Mouse (Mus musculus) CD4-positive, CD25-positive, alpha-beta regulatory T cell (primary cell): ENCODE results near the gene Vmn2r97. TPM values are rescaled to one million over a fixed set of nuclear protein-coding genes. Genes with fewer than 3 reads are reported as not detected.

Source experiments
- polyA plus RNA-seq: library from polyadenylated mRNA; unstranded; fragments of 100-300 nt; shearing (Covaris generic); gene quantifications from one replicate; pipeline ENCODE4 v1.2.1, GENCODE M21; 2017

The Vmn2r97 gene
- 4.5 TPM for polyA plus RNA-seq

DNA sequence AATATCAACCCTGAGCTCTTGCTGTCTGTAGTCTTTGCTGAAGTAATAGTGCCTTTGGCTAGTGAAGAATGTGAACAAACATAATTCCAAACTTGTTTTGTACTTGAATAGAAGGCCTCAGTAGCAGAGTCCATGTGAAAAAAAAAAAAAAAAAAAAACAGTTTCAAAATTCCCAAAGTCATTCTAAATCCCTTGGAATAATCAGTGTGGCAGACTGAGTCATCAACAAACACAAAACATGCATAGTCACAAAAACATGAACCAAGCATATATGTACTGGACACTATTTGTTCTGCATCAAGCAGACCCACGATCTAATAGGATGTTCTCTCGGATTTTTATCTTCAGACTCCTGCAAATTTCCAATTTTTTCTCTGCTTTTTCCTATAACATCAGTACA, at the start of gene Vmn2r97:
TSS of gene Vmn2r97 (plus strand) at position 301 of the 400 bp plus-strand sequence.

Other genes with a start within 250 kb of the Vmn2r97 start
- gene Vmn2r98, start 139.2 kb downstream of the Vmn2r97 start, polyA plus RNA-seq: not detected